Mouse (Mus musculus) limb, embryonic 12.5 days (tissue): Measurements from ENCODE around the gene Polr2l. TPM values are rescaled to one million over a fixed set of nuclear protein-coding genes. Genes with fewer than 3 reads are reported as not detected.

Experiments
- ATAC-seq: fragments of 200-750 bp; cut with Nextera tagmentation; 2 replicates; pipeline ENCODE4 v1.8.0; 2017; ENCODE audit warnings: low read depth, moderate TSS enrichment; ENCODE audit not compliant: insufficient number of reproducible peaks, insufficient read depth, low FRiP score, low TSS enrichment
- H3K27ac ChIP-seq: fragments of 300-500 bp; sonication (generic); 2 replicates; pipeline ENCODE4 v1.5.1; 2016; ENCODE audit warnings: mild to moderate bottlenecking, moderate library complexity
- H3K27me3 ChIP-seq: fragments of 300-500 bp; sonication (generic); 2 replicates; pipeline ENCODE4 v1.6.1; 2016; ENCODE audit warnings: mild to moderate bottlenecking, moderate library complexity
- H3K36me3 ChIP-seq: fragments of 300-500 bp; sonication (generic); 2 replicates; pipeline ENCODE4 v1.6.1; 2016; ENCODE audit warnings: mild to moderate bottlenecking, moderate library complexity
- H3K4me1 ChIP-seq: fragments of 300-500 bp; sonication (generic); replicated peaks from 2 replicates; pipeline ENCODE4 v1.6.1; 2016
- H3K4me2 ChIP-seq: fragments of 300-500 bp; sonication (generic); 2 replicates; pipeline ENCODE4 v1.6.1; 2016; ENCODE audit warnings: mild to moderate bottlenecking, moderate library complexity
- H3K4me3 ChIP-seq: fragments of 300-500 bp; sonication (generic); replicated peaks from 2 replicates; pipeline ENCODE4 v1.5.1; 2016; ENCODE audit warnings: mild to moderate bottlenecking
- H3K9ac ChIP-seq: fragments of 300-500 bp; sonication (generic); replicated peaks from 2 replicates; pipeline ENCODE4 v1.6.1; 2016; ENCODE audit warnings: mild to moderate bottlenecking, moderate library complexity
- H3K9me3 ChIP-seq: fragments of 300-500 bp; sonication (generic); 2 replicates; pipeline ENCODE4 v1.6.1; 2016; ENCODE audit warnings: mild to moderate bottlenecking, moderate library complexity
- WGBS: fragments of 180-500 bp; shearing (Covaris S2); methylation state at CpG from one replicate; pipeline ENCODE4 v1.1.7; 2016; 5-methylcytosine and 5-hydroxymethylcytosine counted together
- polyA plus RNA-seq: library from polyadenylated mRNA; unstranded; fragments of >200 nt; fragmentation: Nextera tagmentation; extraction: Ambion mirVana; gene quantifications from 2 replicates; pipeline ENCODE4 v1.2.1, GENCODE M21; 2016

Gene Polr2l
- polyA plus RNA-seq, 1 experiment from 2014 or later, result 65.7 TPM

DNA sequence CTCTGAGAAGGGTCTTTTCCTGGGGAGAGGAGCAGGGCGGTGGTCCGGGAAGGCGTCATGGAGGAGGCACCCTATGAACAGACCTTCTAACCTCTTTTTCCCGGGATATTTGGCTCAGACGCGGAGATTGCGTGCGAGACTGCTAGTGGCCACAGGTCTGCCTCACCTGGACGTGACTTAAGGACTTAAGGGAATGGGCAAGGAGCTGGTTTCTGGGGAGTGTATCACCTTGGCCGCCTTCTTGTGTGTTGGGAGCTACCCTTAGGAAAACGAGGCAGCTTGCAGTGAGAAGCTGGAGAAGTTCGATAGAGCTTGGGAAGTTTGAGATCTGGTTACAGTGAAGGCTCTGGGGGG lies 850 bp upstream of the Polr2l start:
- peak overlapping the region; percentile 82 for H3K9ac ChIP-seq
- H3K36me3 ChIP-seq, result peaks cover 19% of the 10 kb centered on the region
- H3K4me1 ChIP-seq, result peaks cover 45% of the 10 kb centered on the region
- WGBS, result 2% methylated on average over 12 of the region's 12 CpGs
- H3K27me3 ChIP-seq, result peaks cover 3% of the 10 kb centered on the region; the same call in 1 of the 2 replicates
- peak overlapping the region; percentile 92 for H3K4me2 ChIP-seq
- H3K27ac ChIP-seq, result peak overlapping the region; percentile 87
- H3K4me3 ChIP-seq, result peak overlapping the region; percentile 73
- H3K9me3 ChIP-seq, result no peaks in the 10 kb centered on the region
- no peak for ATAC-seq

DNA sequence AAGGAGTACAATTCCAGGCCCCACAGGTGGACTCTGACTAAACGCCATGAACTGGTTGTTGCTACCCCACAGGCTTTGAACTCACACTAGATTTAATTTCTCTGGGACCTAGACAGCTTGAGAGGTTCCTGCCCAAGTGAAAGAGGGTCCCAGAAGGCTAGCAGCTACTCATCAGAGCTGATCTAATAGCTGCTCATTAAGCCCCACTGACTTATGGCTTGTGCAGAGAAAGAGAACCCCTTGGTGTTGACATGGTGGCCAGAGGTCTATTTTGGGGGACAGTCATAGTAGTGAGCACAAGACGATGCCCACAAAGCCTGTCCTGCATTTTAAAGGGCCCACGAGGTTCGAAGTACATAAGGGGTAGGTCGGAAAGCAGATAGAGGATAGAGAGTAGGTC lies 772 bp downstream of the Polr2l start:
- no peak overlapping the region for H3K27ac ChIP-seq
- H3K9ac ChIP-seq, result peak overlapping the region; percentile 82
- peak overlapping the region; percentile 92 for H3K4me2 ChIP-seq
- H3K36me3 ChIP-seq, result peaks cover 35% of the 10 kb centered on the region
- H3K27me3 ChIP-seq, result no peaks in the 10 kb centered on the region
- H3K9me3 ChIP-seq, result no peaks in the 10 kb centered on the region
- peak overlapping the region; percentile 73 for H3K4me3 ChIP-seq
- H3K4me1 ChIP-seq, result peaks cover 52% of the 10 kb centered on the region
- no peak for ATAC-seq
- 10% methylated on average over 5 of the region's 5 CpGs for WGBS

DNA sequence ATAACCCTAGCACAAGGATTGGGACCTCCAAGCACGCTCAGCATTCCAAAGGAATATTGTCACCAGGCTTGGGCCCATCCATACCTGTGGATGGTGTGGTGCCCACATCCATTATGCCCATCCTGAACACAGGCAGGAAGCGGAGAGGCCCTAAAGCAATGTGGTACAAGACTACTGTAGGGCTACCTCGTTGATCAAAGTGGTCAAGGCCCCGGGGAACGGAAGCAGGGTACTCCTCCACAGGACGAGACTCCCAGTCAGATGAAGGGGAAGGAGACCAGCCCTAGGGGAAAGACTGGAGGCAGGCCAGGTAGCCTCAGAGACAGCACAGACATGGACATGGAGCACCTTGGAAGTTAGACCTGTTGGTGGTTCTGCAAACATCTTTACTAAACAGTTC lies 2.2 kb downstream of the Polr2l start:
- Histone ChIP-seq H3K4me3 (no peak overlapping the region), H3K27ac (no peak overlapping the region), H3K27me3 (no peaks in the 10 kb centered on the region), H3K9ac (no peak overlapping the region), H3K36me3 (peaks cover 35% of the 10 kb centered on the region), H3K4me1 (peaks cover 58% of the 10 kb centered on the region), H3K9me3 (no peaks in the 10 kb centered on the region), H3K4me2 (no peak overlapping the region)
- no peak for ATAC-seq
- WGBS, result 84% methylated on average over 6 of the region's 6 CpGs

DNA sequence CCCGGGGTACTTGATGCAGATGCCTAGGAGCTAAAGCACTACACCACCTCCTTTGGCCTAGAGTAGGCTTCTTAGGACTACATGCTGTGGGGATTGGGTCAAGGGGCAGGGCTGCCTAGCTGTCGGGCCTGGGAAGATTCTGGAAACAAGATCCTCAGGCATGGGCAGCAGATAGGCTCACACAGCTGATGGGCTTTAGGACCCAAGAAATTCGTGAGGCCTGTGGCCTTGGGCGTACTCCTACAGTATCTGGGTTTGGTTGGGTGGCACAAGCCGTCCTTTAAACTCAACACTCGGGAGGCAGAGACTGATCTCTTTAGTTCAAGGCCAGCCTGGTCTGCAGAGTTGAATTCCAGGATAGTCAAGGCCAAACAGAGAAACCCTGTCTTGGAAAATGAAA lies 2.7 kb downstream of the Polr2l start:
- ATAC-seq, result no peak
- H3K27me3 ChIP-seq, result no peaks in the 10 kb centered on the region
- WGBS, result 84% methylated on average over 6 of the region's 6 CpGs

DNA sequence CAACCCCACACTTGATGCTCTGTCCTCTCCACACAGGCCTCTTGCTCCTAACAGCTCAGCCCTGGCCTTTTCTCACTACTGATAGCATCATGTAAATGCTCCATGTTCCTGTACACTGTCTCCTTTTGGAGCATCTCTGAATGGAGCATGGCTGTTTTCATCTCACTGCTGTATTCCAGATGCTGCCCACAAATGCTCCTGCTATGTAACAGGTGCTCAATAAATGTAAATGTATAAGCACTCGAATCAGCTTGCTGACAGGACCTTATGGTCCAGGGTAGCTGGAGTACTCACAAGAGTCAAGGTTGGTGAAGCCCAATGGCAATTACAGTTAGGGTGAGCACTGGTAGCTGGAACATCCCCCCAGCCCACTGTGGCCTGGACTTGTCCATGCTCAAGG lies 3.7 kb downstream of the Polr2l start:
- Histone ChIP-seq H3K4me3 (no peak overlapping the region), H3K27ac (no peak overlapping the region), H3K27me3 (0 out of 2 replicates have a peak, but pooled peaks cover 4% of the 10 kb centered on the region), H3K4me1 (peaks cover 50% of the 10 kb centered on the region), H3K36me3 (peaks cover 35% of the 10 kb centered on the region), H3K4me2 (no peak overlapping the region), H3K9ac (no peak overlapping the region), H3K9me3 (no peaks in the 10 kb centered on the region)
- no peak for ATAC-seq
- WGBS, result 82% methylated on average over 1 of the region's 1 CpGs

More for the DNA sequence above, 2.7 kb downstream of the Polr2l start:
- Histone ChIP-seq H3K36me3 (peaks cover 35% of the 10 kb centered on the region), H3K4me2 (no peak overlapping the region), H3K9me3 (no peaks in the 10 kb centered on the region), H3K4me1 (peaks cover 53% of the 10 kb centered on the region), H3K9ac (no peak overlapping the region), H3K4me3 (no peak overlapping the region), H3K27ac (no peak overlapping the region)

DNA sequence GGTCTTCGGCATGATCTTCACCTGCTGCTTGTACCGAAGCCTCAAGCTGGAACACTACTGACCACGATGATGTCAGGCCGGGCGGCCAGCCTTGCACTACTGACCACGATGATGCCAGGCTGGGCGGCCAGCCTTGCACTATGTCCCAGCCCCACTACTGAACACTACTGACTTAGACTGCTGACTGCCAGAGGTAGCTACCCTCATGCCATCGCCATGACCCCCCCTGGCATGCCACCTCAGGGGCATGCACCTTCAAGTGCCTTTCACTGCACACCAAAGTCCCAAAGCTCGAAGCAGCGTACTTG lies 4.3 kb downstream of the Polr2l start:
- Histone ChIP-seq H3K9ac (no peak overlapping the region), H3K27me3 (peaks cover 10% of the 10 kb centered on the region), H3K9me3 (no peaks in the 10 kb centered on the region), H3K4me3 (no peak overlapping the region), H3K4me2 (no peak overlapping the region), H3K36me3 (peaks cover 35% of the 10 kb centered on the region), H3K27ac (no peak overlapping the region), H3K4me1 (peaks cover 49% of the 10 kb centered on the region)
- 95% methylated on average over 10 of the region's 10 CpGs for WGBS
- ATAC-seq, result no peak

DNA sequence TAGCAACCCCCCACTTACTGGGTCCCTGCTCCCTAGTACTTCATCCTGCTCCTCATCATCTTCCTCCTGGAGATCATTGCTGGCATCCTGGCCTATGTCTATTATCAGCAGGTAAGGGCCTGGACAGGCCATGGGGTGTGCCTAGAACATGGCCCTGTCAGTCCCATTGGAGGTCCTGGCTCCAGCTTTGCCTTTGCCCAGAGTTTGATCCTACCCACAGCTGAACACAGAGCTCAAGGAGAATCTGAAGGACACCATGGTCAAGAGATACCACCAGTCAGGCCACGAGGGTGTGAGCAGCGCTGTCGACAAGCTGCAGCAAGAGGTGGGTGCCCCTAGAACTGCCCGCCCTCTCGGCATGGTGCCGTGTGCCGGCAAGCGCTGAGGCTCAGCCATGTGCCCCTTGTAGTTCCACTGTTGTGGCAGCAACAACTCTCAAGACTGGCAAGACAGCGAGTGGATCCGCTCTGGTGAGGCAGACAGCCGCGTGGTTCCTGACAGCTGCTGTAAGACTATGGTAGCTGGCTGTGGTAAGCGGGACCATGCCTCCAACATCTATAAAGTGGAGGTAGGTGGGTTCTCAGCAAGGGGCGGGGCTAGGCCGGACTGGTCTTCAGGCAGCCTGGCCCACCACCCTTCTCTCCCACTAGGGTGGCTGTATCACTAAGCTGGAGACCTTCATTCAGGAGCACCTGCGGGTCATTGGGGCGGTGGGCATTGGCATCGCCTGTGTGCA lies 4.9 kb downstream of the Polr2l start:
- no peak overlapping the region for H3K4me3 ChIP-seq
- WGBS, result 91% methylated on average over 18 of the region's 18 CpGs
- peaks cover 35% of the 10 kb centered on the region for H3K36me3 ChIP-seq
- H3K9me3 ChIP-seq, result no peaks in the 10 kb centered on the region
- no peak for ATAC-seq
- H3K9ac ChIP-seq, result no peak overlapping the region
- no peak overlapping the region for H3K27ac ChIP-seq
- 0 out of 2 replicates have a peak overlapping the region, but pooled peaks have one; percentile 86 for H3K4me2 ChIP-seq
- H3K27me3 ChIP-seq, result peaks cover 15% of the 10 kb centered on the region
- H3K4me1 ChIP-seq, result peaks cover 53% of the 10 kb centered on the region

DNA sequence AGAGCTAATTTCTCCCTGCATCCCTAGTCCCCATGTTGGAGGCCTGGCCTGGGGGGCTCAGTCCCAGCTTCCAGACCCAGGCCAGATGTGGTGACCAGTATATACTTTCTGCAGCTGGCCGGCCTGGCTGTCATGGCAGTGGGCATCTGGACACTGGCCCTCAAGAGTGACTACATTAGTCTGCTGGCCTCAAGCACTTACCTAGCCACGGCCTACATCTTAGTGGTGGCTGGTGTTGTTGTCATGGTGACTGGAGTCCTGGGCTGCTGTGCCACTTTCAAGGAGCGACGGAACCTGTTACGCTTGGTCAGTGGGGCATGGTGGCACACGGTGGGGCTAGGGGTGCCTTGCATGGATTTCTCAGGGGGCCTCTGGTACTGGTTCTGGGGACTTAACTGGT lies 5.6 kb downstream of the Polr2l start:
- WGBS, result 88% methylated on average over 6 of the region's 6 CpGs
- peak overlapping the region; percentile 82; the same call in 1 of the 2 replicates for H3K27ac ChIP-seq
- peaks cover 58% of the 10 kb centered on the region for H3K4me1 ChIP-seq
- no peak for ATAC-seq
- no peaks in the 10 kb centered on the region for H3K9me3 ChIP-seq
- H3K36me3 ChIP-seq, result peaks cover 35% of the 10 kb centered on the region
- H3K4me2 ChIP-seq, result peak overlapping the region; percentile 86
- H3K27me3 ChIP-seq, result peaks cover 22% of the 10 kb centered on the region
- peak overlapping the region; percentile 79; the same call in 1 of the 2 replicates for H3K9ac ChIP-seq
- H3K4me3 ChIP-seq, result peak overlapping the region; percentile 75

DNA sequence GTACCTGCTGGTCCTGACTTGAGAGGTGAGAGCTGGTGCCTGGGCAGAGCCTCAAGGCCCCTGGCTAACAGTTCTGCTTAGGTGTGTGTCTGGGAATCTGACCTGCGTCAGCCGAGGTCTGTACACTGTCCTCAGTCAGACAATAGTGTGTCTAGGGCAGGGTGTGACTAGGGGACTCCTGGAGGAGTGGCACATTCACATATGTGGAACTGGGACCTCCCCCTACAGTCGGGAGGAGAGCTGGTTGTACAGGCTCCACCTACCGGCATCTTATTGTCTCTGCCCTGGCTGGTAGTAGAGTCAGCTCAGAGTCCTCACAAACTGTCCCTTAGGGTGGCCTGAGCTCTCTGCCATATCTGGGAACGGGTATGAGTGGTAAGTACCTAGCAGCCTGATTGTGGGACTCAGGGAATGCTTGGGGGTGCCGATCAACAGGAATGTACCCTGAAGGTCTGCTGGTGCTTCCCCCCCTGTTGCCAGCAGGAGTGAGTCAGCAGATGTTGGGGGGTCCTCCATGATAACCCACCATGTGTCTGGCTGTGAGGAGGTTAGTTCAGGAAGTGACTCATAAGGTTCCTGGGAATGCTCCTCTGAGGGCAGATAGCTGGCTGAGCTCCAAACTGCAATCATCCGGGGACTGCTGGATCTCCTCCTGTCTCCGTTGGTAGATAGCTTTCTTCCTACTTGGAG lies 6.3 kb downstream of the Polr2l start:
- 16% methylated on average over 8 of the region's 8 CpGs for WGBS
- H3K9ac ChIP-seq, result peak overlapping the region; percentile 79
- ATAC-seq, result peak; percentile 63; the same call in 1 of the 2 replicates
- peak overlapping the region; percentile 82 for H3K27ac ChIP-seq
- H3K4me2 ChIP-seq, result peak overlapping the region; percentile 86
- peaks cover 29% of the 10 kb centered on the region for H3K27me3 ChIP-seq
- peaks cover 35% of the 10 kb centered on the region for H3K36me3 ChIP-seq
- peaks cover 54% of the 10 kb centered on the region for H3K4me1 ChIP-seq
- H3K4me3 ChIP-seq, result peak overlapping the region; percentile 75
- H3K9me3 ChIP-seq, result no peaks in the 10 kb centered on the region

DNA sequence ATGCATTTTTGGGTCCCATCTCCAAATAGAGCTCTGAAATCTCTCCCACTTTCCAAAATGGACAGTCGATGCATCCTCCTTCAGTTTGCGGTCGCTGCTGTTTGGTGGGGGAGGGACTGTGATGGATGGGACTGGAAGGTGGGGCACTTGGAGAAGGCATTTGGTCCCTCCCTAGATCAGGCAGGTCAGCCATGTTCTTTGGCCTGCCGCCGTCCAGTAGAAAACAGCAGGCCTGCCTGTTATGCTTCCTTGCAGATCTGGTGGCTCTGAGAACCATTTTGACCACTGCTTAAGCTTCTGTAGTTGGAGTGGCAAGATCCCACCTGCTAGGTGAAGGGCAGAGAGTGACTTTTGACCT lies 6.8 kb downstream of the Polr2l start:
- 21% methylated on average over 5 of the region's 5 CpGs for WGBS
- H3K4me3 ChIP-seq, result peak overlapping the region; percentile 75
- H3K4me2 ChIP-seq, result peak overlapping the region; percentile 86
- peaks cover 35% of the 10 kb centered on the region for H3K36me3 ChIP-seq
- H3K27me3 ChIP-seq, result peaks cover 35% of the 10 kb centered on the region
- no peak for ATAC-seq
- H3K9ac ChIP-seq, result peak overlapping the region; percentile 79
- peak overlapping the region; percentile 82 for H3K27ac ChIP-seq
- H3K4me1 ChIP-seq, result peaks cover 49% of the 10 kb centered on the region
- no peaks in the 10 kb centered on the region for H3K9me3 ChIP-seq

DNA sequence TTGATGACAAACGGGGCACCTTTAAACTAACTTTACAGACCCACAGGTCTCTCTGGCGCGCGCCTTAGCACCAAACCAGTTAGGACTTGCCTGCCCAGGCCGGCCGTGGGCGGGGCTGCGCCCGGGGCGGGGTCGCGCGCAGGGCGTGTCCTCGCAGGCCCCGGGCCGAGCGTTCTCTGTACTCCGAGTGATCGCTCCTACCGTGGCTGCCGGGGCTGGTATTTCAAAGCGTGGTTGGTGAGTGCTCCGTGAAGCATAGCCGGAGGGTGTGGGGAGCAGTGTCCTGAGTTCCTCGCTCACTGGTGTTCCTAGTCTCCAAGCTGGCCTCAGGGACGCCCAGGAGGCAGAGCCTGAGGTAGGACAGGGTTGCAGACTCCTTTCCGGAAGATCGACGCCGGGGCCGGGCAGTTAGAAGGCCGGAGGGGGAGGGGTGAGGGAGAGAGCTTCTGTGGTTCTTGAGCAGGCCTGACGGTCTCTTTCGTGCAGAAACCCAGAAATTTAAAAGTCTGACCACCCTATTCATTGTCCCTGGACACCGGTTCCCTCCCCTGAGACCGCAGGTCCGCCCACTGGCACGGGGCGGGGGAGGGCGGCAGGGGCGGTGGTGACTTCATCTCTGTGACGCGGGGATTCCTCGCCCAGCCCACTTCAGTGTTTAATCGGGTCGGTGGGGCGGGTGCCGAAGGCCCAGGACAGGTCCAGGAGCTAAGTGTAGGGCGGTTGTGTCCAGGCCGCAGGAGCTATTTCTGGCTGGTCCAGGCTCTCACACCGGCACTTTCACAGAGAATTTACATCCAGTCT lies 7.5 kb downstream of the Polr2l start, which contains the start of gene Cd151:
Gene Cd151, plus strand, starts transcription at position 163 of the 801 bp plus-strand sequence.
- peaks cover 42% of the 10 kb centered on the region for H3K27me3 ChIP-seq
- H3K36me3 ChIP-seq, result peaks cover 30% of the 10 kb centered on the region
- peak within 1 kb of the TSS; percentile 79 for H3K9ac ChIP-seq
- peak; percentile 67 for ATAC-seq
- H3K4me3 ChIP-seq, result peak within 1 kb of the TSS; percentile 75
- H3K27ac ChIP-seq, result peak within 1 kb of the TSS; percentile 82
- peak within 1 kb of the TSS; percentile 86 for H3K4me2 ChIP-seq
- no peaks in the 10 kb centered on the region for H3K9me3 ChIP-seq
- peaks cover 51% of the 10 kb centered on the region for H3K4me1 ChIP-seq
- 1% methylated on average over 52 of the region's 52 CpGs for WGBS
